Comparison of ENCODE assay signal across 8 mouse cellular contexts in genomic region chr13:73446943-73447342, GRCm38 (mm10). TPM values are rescaled to one million over a fixed set of nuclear protein-coding genes. Genes with fewer than 3 reads are reported as not detected.
DNase-seq lines count a peak whose midpoint lies in the region; ATAC-seq and TF ChIP-seq lines count a peak whose summit lies in the region.

No protein-coding gene starts in this region.

- WGBS in intestine, embryonic 14.5 days, result 55% methylated on average over 7 of the region's 7 CpGs
- 56% methylated on average over 7 of the region's 7 CpGs for WGBS in intestine, postnatal 0 days
- 22% methylated on average over 7 of the region's 7 CpGs for WGBS in embryonic facial prominence, embryonic 15.5 days
- WGBS in limb, embryonic 10.5 days, result 65% methylated on average over 7 of the region's 7 CpGs
- WGBS in kidney, embryonic 14.5 days, result 42% methylated on average over 7 of the region's 7 CpGs

- intact Hi-C loops in heart, postnatal 36 days (cut with DNase I), result no loop called here

- H3ac ChIP-seq in myocyte (ENCODE audit: control insufficient read depth, insufficient read length), result no peak overlapping the region

- no peak for TF ChIP-seq POLR2A in myocyte (IDR thresholded peaks at IDR 0.05; ENCODE audit: insufficient read length, low read depth)

- H3K27ac ChIP-seq in intestine, embryonic 14.5 days (ENCODE audit: low read depth), result no peak overlapping the region
- H3K27ac ChIP-seq in intestine, postnatal 0 days (ENCODE audit: low read depth, low read length), result no peak overlapping the region
- no peak overlapping the region; the same call in 1 of the 2 replicates for H3K27ac ChIP-seq in embryonic facial prominence, embryonic 15.5 days (replicated peaks)
- peak overlapping the region; percentile 46; the same call in 1 of the 2 replicates for H3K27ac ChIP-seq in limb, embryonic 10.5 days
- no peak overlapping the region for H3K27ac ChIP-seq in kidney, embryonic 14.5 days (ENCODE audit: low read depth, low read length)

- H3K4me2 ChIP-seq in intestine, embryonic 14.5 days (ENCODE audit: low read length), result no peak overlapping the region
- H3K4me2 ChIP-seq in intestine, postnatal 0 days (replicated peaks; ENCODE audit: low read depth), result no peak overlapping the region
- no peak overlapping the region for H3K4me2 ChIP-seq in embryonic facial prominence, embryonic 15.5 days (replicated peaks)
- peak overlapping the region; percentile 67 for H3K4me2 ChIP-seq in myocyte (ENCODE audit: low read depth)
- no peak overlapping the region for H3K4me2 ChIP-seq in kidney, embryonic 14.5 days (replicated peaks; ENCODE audit: low read depth, low read length)

- no peaks in the 10 kb centered on the region for H3K79me2 ChIP-seq in myocyte (ENCODE audit: control insufficient read depth, insufficient read depth)

- TF ChIP-seq CTCF in intestine, postnatal 0 days (IDR thresholded peaks at IDR 0.05; ENCODE audit: low read depth), result no peak

- no peaks in the 10 kb centered on the region for H3K36me3 ChIP-seq in intestine, embryonic 14.5 days (ENCODE audit: control insufficient read depth, insufficient read depth, low read length)
- no peaks in the 10 kb centered on the region for H3K36me3 ChIP-seq in intestine, postnatal 0 days (ENCODE audit: control insufficient read depth, insufficient read depth)
- no peaks in the 10 kb centered on the region for H3K36me3 ChIP-seq in embryonic facial prominence, embryonic 15.5 days
- H3K36me3 ChIP-seq in limb, embryonic 10.5 days, result no peaks in the 10 kb centered on the region
- no peaks in the 10 kb centered on the region for H3K36me3 ChIP-seq in myocyte (ENCODE audit: control insufficient read depth, insufficient read depth)
- H3K36me3 ChIP-seq in kidney, embryonic 14.5 days (ENCODE audit: control insufficient read depth, insufficient read depth, low read length), result no peaks in the 10 kb centered on the region

- H3K9me3 ChIP-seq in intestine, embryonic 14.5 days (ENCODE audit: control insufficient read depth, low read length), result no peaks in the 10 kb centered on the region
- H3K9me3 ChIP-seq in intestine, postnatal 0 days (ENCODE audit: control insufficient read depth), result no peaks in the 10 kb centered on the region
- H3K9me3 ChIP-seq in embryonic facial prominence, embryonic 15.5 days (replicated peaks), result no peaks in the 10 kb centered on the region
- no peaks in the 10 kb centered on the region for H3K9me3 ChIP-seq in limb, embryonic 10.5 days (replicated peaks)
- H3K9me3 ChIP-seq in kidney, embryonic 14.5 days (ENCODE audit: control insufficient read depth, low read length), result no peaks in the 10 kb centered on the region

- no peak overlapping the region for H3K9ac ChIP-seq in intestine, embryonic 14.5 days (ENCODE audit: low read length)
- H3K9ac ChIP-seq in intestine, postnatal 0 days (ENCODE audit: low read depth, low read length), result no peak overlapping the region
- no peak overlapping the region for H3K9ac ChIP-seq in embryonic facial prominence, embryonic 15.5 days
- H3K9ac ChIP-seq in kidney, embryonic 14.5 days (ENCODE audit: low read depth, low read length), result no peak overlapping the region

- H3K27me3 ChIP-seq in intestine, embryonic 14.5 days (replicated peaks; ENCODE audit: control insufficient read depth, insufficient read depth, low read length), result no peaks in the 10 kb centered on the region
- no peaks in the 10 kb centered on the region for H3K27me3 ChIP-seq in intestine, postnatal 0 days (replicated peaks; ENCODE audit: control insufficient read depth, insufficient read depth, low read length)
- H3K27me3 ChIP-seq in embryonic facial prominence, embryonic 15.5 days, result no peaks in the 10 kb centered on the region
- H3K27me3 ChIP-seq in limb, embryonic 10.5 days (ENCODE audit: low read depth, poor library complexity, severe bottlenecking), result no peaks in the 10 kb centered on the region
- H3K27me3 ChIP-seq in myocyte (ENCODE audit: control insufficient read depth, insufficient read depth, insufficient read length), result no peaks in the 10 kb centered on the region
- H3K27me3 ChIP-seq in kidney, embryonic 14.5 days (ENCODE audit: control insufficient read depth, insufficient read depth, low read length), result no peaks in the 10 kb centered on the region

- no peak; the same call in 1 of the 2 replicates for ATAC-seq in intestine, embryonic 14.5 days (replicated peaks; ENCODE audit: low FRiP score, low TSS enrichment, low read depth)
- no peak for ATAC-seq in intestine, postnatal 0 days
- peak; percentile 84 for ATAC-seq in embryonic facial prominence, embryonic 15.5 days (ENCODE audit: insufficient number of reproducible peaks, low FRiP score, low TSS enrichment, low read depth)
- no peak for ATAC-seq in kidney, embryonic 14.5 days (ENCODE audit: low FRiP score, low TSS enrichment)

- no peaks in the 10 kb centered on the region for H3K4me1 ChIP-seq in intestine, embryonic 14.5 days (replicated peaks; ENCODE audit: control insufficient read depth, insufficient read depth, low read length)
- H3K4me1 ChIP-seq in intestine, postnatal 0 days (replicated peaks; ENCODE audit: control insufficient read depth, insufficient read depth, low read length), result no peaks in the 10 kb centered on the region
- H3K4me1 ChIP-seq in embryonic facial prominence, embryonic 15.5 days, result peaks cover 7% of the 10 kb centered on the region; the same call in 1 of the 2 replicates
- peaks cover 7% of the 10 kb centered on the region; the same call in 1 of the 2 replicates for H3K4me1 ChIP-seq in limb, embryonic 10.5 days
- peaks cover 6% of the 10 kb centered on the region; the same call in 1 of the 2 replicates for H3K4me1 ChIP-seq in kidney, embryonic 14.5 days (ENCODE audit: control insufficient read depth, insufficient read depth, low read length)

- DNase-seq in intestine, embryonic 14.5 days (ENCODE audit: low spot score), result peak; percentile 56
- DNase-seq in heart, postnatal 36 days, result peak; percentile 23 to 43
- no peak for DNase-seq in limb, embryonic 10.5 days (ENCODE audit: low spot score)
- no peak for DNase-seq in urinary bladder, postnatal 36 days (ENCODE audit: low spot score in 2 of 2)

- no peak overlapping the region for H3K4me3 ChIP-seq in intestine, embryonic 14.5 days (ENCODE audit: low read depth, low read length)
- H3K4me3 ChIP-seq in intestine, postnatal 0 days (ENCODE audit: low read depth, low read length), result no peak overlapping the region
- H3K4me3 ChIP-seq in embryonic facial prominence, embryonic 15.5 days (replicated peaks), result no peak overlapping the region
- no peak overlapping the region for H3K4me3 ChIP-seq in limb, embryonic 10.5 days
- H3K4me3 ChIP-seq in myocyte, result no peak overlapping the region
- no peak overlapping the region for H3K4me3 ChIP-seq in kidney, embryonic 14.5 days (ENCODE audit: low read length)

TF ChIP-seq in myocyte, 11 proteins besides CTCF, POLR2A, EP300 and RAD21:
- no peak for TF ChIP-seq E2F4 (IDR thresholded peaks at IDR 0.05; ENCODE audit: insufficient read depth)
- no peak for TF ChIP-seq USF1 (IDR thresholded peaks at IDR 0.05; ENCODE audit: low read depth)
- TF ChIP-seq MYOG (IDR thresholded peaks at IDR 0.05; ENCODE audit: control insufficient read depth in 1 of 3, insufficient read depth in 1 of 3, insufficient read length in 2 of 3, low read depth in 2 of 3), result peak; percentile 59 to 89 (median 75)
- peak; percentile 57; the same call in 1 of the 2 replicates for TF ChIP-seq CEBPB (IDR thresholded peaks at IDR 0.05; ENCODE audit: insufficient read depth, poor library complexity, severe bottlenecking)
- TF ChIP-seq MAX (IDR thresholded peaks at IDR 0.05; ENCODE audit: low read depth), result no peak
- peak; percentile 64 to 88 (median 81) for TF ChIP-seq MYOD1 (IDR thresholded peaks at IDR 0.05; ENCODE audit: control insufficient read depth in 1 of 3, insufficient read length in 2 of 3, low read depth in 2 of 3)
- TF ChIP-seq POLR2AphosphoS2 (IDR thresholded peaks at IDR 0.05; ENCODE audit: insufficient read length, low read depth), result no peak
- no peak for TF ChIP-seq SRF (IDR thresholded peaks at IDR 0.05; ENCODE audit: control insufficient read depth, insufficient read length, low read depth)
- TF ChIP-seq TCF3 (IDR thresholded peaks at IDR 0.05; ENCODE audit: insufficient read length, low read depth), result no peak
- no peak for TF ChIP-seq REST (IDR thresholded peaks at IDR 0.05; ENCODE audit: insufficient read depth, insufficient read length)
- TF ChIP-seq TCF12 (IDR thresholded peaks at IDR 0.05; ENCODE audit: insufficient read depth, poor library complexity, severe bottlenecking), result peak; percentile 68

RNA-seq across cellular contexts. Expression of gene Lpcat1, which starts 20.1 kb away (rescaled TPM):
- 30.6 and 34.0 TPM in 2 replicates for polyA plus RNA-seq in intestine, embryonic 14.5 days (2014; fragmentation: Nextera tagmentation; extraction: Ambion mirVana)
- polyA plus RNA-seq in intestine, postnatal 0 days (2015; fragmentation: Nextera tagmentation; extraction: Ambion mirVana), result 8.2 and 8.4 TPM in 2 replicates
- 31.8 and 35.0 TPM in 2 replicates for polyA plus RNA-seq in embryonic facial prominence, embryonic 15.5 days (2015; fragmentation: Nextera tagmentation; extraction: Ambion mirVana)
- 1 to 10 TPM; 7.0 to 9.4 TPM for total RNA-seq in heart, postnatal 36 days (2021)
- polyA plus RNA-seq in limb, embryonic 10.5 days (2016; fragmentation: Nextera tagmentation; extraction: Ambion mirVana), result 51.5 and 56.7 TPM in 2 replicates
- 10.1 TPM for polyA plus RNA-seq in myocyte (2012; fragmentation: generic; extraction: Trizol)
- 39.8 and 45.0 TPM in 2 replicates for polyA plus RNA-seq in kidney, embryonic 14.5 days (2014; fragmentation: Nextera tagmentation; extraction: Ambion mirVana)

Comparison
In these comparisons a context has a peak if more than half of its experiments do, and no peak if none do; other contexts are left out.
1. DNase-seq: peak in intestine, embryonic 14.5 days (single experiment) and heart, postnatal 36 days (2 of 2); none in limb, embryonic 10.5 days (single experiment) and urinary bladder, postnatal 36 days (0 of 2).